Mouse (Mus musculus) ES-CJ7 (cell line): Measurements from ENCODE around the gene Pde10a.

Experiments
- DNase-seq: peaks from one replicate; pipeline ENCODE4 v3.0.0; 2011; ENCODE audit warnings: low read depth, low spot score

Gene Pde10a

GRCm38 (mm10) chr17:8757576-8757975 is 232.4 kb downstream of the Pde10a start:
- no peak for DNase-seq

GRCm38 (mm10) chr17:8763248-8763647 is 238.1 kb downstream of the Pde10a start:
- no peak for DNase-seq

- no peak for DNase-seq
Observed at GRCm38 (mm10) chr17:8765987-8766576, 240.9 kb downstream of the Pde10a start.

- no peak for DNase-seq
Observed at GRCm38 (mm10) chr17:8769155-8769554, 244.0 kb downstream of the Pde10a start.

GRCm38 (mm10) chr17:8773391-8773790 is 248.2 kb downstream of the Pde10a start:
- DNase-seq = no peak

- no peak for DNase-seq
Observed at GRCm38 (mm10) chr17:8774301-8774700, 249.1 kb downstream of the Pde10a start.

GRCm38 (mm10) chr17:8775571-8776161 is 250.5 kb downstream of the Pde10a start:
- DNase-seq = no peak

- no peak for DNase-seq
Observed at GRCm38 (mm10) chr17:8777710-8778109, 252.5 kb downstream of the Pde10a start.

GRCm38 (mm10) chr17:8778839-8779238 is 253.7 kb downstream of the Pde10a start:
- DNase-seq = no peak

- no peak for DNase-seq
Observed at GRCm38 (mm10) chr17:8780484-8780883, 255.3 kb downstream of the Pde10a start.

- no peak for DNase-seq
Observed at GRCm38 (mm10) chr17:8781040-8781439, 255.9 kb downstream of the Pde10a start.

- DNase-seq = no peak
Observed at GRCm38 (mm10) chr17:8781576-8781975, 256.4 kb downstream of the Pde10a start.

GRCm38 (mm10) chr17:8785908-8786307 is 260.7 kb downstream of the Pde10a start:
- no peak for DNase-seq

- no peak for DNase-seq
Observed at GRCm38 (mm10) chr17:8786484-8786883, 261.3 kb downstream of the Pde10a start.

- DNase-seq = no peak
Observed at GRCm38 (mm10) chr17:8787762-8788161, 262.6 kb downstream of the Pde10a start.

GRCm38 (mm10) chr17:8791561-8791960 is 266.4 kb downstream of the Pde10a start:
- no peak for DNase-seq

GRCm38 (mm10) chr17:8792611-8793010 is 267.4 kb downstream of the Pde10a start:
- DNase-seq = no peak

- no peak for DNase-seq
Observed at GRCm38 (mm10) chr17:8797624-8798023, 272.5 kb downstream of the Pde10a start.

- no peak for DNase-seq
Observed at GRCm38 (mm10) chr17:8798531-8799295, 273.5 kb downstream of the Pde10a start.

- peak; percentile 14 for DNase-seq
Observed at GRCm38 (mm10) chr17:8799296-8799731, 274.1 kb downstream of the Pde10a start.

- DNase-seq = peak; percentile 37
Observed at GRCm38 (mm10) chr17:8799914-8800420, 274.8 kb downstream of the Pde10a start.

GRCm38 (mm10) chr17:8800478-8801082 is 275.4 kb downstream of the Pde10a start:
- peak; percentile 27 for DNase-seq
